Mouse (Mus musculus) 3T3-L1 (cell line): ENCODE data around the gene Celsr1.

ENCODE experiments used
- DNase-seq: peaks from one replicate; pipeline ENCODE4 v3.0.0-alpha.2; 2015; ENCODE audit warnings: low read depth, low spot score

Gene Celsr1

DNA sequence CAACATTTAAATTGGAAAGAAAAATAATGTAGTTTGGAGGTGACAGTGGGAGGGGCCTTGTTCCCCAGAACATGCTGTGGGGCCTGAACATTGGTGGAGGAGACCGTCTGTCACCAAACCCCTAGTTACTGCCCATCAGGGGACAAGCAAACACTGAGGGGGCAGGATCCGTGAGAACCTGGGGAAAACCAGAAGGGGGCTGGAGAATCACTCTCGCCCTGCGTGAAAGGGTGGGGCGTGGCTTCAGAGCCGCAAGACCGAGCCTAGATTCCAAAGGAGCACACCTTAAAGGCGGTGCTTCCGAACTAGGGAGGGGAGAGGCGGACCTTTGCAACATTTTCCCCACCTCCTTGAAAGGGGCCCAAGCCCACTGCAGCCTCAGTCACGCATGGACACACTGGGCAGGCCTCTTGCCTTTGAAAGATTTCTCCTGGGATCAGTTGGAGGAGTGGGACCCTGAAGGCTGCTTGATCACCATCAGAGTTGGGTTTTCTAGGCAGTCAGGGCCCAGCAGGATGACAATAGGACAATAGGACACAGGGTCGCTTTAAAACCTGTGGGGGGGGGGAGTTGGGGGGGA lies 1.3 kb upstream of the Celsr1 start:
- no peak for DNase-seq

DNA sequence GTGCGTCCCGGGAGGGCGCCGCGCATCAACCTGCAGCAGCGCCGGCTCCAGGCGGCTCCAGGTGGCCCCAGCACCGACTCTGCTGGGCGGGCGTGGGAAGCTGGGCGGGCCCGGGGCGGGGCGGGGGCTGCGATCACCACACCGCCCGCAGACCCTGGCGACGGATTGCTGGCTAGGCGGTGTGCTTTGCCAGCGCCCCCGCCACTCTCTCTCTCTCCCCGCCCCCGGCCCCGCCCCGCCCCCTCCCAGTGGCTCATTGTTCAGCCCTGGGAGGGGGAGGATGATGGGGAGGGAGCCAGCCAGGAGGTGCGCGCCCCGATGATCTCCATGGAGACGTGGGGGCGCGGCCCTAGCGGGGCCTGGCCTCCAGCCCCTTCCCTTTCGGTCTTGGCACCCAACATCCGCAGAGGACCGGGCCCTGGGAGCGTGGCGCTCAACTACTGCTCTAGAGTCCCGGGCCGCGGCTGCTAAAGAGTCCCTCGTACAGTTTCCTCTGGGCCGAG lies 495 bp upstream of the Celsr1 start:
- DNase-seq, result no peak

DNA sequence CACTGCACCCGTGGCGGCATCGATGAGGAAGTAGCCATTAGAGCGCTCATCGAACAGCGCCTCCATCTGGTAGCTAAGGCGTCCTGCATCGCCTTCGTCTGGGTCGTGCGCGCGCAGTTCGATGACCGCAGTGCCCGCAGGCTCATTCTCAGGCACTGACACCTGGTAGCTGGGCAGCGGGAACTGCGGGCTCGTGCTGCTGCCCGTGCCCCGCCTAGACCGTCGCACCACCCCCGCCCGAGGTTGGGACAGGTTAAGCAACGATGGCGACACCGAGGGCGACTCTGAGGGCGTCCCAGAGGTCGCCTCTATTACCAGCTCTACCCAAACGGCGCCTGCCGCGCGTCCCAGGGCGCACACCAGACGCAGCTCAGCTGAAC lies 776 bp downstream of the Celsr1 start:
- no peak for DNase-seq

DNA sequence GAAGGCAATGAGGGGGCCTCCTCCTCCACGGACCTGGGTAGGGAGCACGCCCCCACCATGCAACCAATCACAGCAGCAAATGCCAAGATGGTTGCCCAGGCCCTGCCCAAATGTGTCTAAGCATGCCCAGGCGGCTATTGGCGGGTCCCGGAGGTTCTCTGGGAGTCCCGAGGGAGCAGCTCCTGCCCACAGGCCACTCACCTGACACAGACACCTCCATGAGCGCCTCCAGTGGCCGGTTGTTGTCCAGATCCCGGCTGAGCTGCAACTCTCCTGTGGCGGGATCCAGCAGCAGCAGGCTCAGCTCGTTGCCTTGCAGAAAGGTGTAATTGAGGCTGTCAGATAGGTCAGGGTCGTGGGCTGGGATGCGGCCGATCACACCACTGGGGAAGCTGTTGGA lies 3.6 kb downstream of the Celsr1 start:
- DNase-seq, result no peak

DNA sequence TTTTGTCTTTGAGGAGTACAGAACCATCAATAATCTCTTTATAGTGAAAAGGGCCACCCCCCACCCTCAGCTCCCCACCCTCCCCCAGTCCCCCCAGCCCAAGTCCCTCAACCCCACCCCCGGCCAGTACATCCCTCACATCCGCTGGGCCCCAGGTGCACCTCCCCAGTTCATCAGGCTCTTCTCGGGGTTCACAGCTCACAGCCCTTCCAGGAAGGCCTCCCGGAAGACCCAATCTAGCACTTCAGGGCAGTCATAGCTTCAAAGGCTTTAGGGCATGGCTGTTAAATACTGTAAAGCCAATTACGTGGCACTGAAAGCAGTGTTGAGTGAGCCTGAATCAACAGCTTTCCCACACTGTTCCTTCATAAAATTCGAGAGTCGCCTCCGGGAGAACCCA lies 5.7 kb downstream of the Celsr1 start:
- no peak for DNase-seq

DNA sequence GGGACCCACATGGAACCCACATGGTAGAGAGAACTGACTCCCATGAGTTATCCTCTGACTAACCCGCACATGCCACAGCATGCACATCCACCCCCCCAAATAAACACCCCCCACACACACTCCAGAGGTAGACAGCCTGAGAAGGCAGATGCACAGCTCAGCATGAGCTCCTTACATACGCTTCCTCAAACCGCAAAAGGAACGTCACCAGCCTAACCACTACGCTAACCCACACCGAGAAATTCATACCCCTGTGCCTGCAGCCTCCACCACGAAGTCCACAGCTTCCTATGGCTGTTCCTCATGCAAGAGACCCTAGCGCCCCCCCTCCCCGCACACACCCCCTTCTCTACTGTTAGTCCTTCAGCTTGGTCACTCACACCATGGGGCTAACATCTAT lies 11.6 kb downstream of the Celsr1 start:
- DNase-seq, result no peak

DNA sequence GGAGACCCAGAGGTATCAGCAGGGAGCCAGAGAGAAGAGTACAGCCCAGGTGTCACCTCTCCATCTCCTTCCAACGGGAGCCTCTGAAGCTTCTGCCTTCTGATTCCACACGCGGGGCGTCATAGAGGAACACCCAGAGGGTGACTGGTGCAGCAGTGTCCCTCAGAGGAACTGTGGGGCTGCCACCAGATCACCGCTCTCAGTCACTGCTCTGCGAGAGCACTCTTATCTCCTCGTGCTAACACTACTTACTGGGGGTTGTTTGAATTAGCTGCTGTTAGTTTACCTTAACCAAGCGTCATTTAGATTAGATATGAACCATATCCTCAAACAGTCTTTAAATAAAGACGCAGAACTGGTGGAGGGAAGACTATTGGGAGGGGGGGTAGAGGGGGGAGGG lies 12.3 kb downstream of the Celsr1 start:
- DNase-seq, result no peak

DNA sequence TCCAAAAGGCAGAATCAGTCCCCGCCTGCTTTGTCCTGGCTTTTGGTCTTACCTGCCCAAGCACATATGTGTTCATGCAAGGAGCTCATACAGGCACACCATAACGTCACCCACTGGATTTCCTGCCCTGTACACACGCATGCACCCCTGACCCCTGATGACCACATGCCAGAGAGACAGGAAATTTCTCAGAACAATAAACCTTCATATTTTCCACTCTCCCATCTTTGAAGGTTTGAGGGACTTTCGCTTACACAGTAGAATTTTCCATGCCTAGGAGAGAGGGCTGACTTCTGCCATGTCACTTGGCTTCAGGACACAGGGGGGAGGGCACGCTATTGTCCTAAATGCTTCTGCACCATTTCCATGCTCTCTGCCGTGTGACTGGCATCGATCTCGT lies 13.6 kb downstream of the Celsr1 start:
- DNase-seq, result no peak

DNA sequence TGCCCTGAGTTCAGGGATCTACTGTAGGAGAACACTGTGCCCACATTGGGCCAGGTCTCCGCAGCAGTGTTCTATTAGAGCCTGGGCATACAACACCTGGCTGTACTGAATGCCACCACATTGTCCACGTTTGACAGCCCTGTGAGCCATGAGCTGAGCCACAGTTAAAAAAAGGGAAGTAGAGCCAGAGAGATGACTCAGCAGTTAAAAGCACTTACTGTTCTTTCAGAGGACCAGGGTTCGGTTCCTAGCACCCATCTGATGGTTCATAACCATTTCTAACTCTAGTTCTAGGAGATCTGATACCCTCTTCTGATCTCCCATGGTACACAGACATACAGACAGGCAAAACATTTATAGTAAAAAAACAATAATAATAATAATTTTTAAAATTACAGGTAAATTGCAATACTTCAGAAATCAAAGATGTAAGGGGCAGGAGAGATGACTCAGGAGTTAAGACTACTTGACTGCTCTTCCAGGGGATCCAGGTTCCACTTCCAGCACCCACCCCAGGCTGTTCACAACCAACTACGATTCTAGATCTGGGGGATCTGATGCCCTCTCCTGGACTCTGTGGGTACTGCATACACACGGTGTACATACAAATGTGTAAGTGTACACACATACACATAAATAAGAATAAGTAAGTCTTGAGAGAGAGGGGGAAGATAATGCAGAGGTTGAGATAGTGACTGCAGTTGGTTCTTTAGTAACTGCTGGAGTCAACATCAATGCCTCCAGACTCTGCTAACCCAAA lies 14.6 kb downstream of the Celsr1 start:
- no peak for DNase-seq

DNA sequence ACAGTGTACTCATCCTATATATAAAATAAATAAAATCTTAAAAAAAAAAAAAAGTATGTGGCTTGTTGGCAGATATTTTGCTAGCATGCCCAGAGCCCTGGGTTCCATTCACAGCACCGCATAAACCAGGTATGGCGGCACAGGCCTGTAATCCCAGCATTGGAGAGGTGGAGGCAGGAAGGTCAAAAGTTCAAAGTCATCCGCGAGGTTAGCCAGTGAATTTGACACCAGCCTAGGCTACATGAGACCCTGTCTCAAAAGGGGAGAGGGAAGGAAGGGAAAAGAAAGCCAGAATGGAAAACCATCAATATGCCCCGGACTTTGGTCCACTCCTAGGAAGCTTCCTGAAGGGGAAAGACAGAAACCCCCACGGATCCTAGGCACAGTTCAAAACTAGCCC lies 16.2 kb downstream of the Celsr1 start:
- DNase-seq, result no peak

DNA sequence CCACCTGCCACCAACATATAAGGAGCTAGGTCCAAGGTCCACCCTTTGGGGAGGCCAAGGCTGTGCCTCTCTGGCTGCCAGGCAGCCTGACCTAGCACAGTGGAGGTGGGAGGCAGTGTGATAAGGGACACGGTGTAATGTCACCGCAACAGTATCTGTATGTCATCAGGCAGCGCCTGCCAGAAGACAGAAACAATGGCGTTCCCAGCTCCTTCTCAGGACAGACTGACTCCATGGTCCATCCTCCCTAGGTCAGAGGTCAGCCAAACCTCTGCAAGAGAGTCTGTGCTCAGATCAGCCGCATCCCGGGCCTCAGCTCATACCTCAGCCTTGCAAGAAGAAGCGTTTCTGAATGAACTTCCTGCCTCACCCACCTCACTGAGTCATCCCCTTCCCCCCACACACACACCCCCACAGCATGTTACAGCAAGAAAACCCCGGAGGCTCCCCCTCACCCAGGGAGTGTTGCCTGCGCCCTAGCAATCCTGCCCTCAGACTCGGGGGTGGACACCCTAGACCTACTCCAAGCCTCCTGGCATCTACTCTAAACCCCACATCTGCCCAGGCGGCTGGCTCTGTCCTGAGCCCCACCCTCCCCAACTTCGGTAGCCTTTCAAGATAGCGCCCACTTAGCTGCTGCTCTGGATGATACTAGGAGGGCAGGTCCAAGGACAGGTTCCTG lies 17.6 kb downstream of the Celsr1 start:
- DNase-seq, result no peak

DNA sequence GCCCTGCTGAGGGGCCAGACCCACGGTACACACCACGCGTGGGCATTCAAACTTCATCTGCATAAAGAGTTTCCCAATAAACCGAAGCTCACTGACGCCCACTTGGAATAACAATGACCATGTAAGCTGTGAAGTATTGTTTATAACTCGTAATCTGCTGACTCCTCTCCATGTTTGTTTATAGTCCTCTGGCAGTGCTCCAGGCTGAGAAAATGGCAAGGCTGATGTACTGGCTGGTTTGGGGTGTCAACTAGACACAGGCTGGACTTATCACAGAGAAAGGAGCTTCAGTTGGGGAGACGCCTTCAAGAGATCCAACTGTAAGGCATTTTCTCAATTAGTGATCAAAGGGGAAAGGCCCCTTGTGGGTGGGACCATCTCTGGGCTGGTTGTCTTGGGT lies 18.6 kb downstream of the Celsr1 start:
- DNase-seq, result no peak

DNA sequence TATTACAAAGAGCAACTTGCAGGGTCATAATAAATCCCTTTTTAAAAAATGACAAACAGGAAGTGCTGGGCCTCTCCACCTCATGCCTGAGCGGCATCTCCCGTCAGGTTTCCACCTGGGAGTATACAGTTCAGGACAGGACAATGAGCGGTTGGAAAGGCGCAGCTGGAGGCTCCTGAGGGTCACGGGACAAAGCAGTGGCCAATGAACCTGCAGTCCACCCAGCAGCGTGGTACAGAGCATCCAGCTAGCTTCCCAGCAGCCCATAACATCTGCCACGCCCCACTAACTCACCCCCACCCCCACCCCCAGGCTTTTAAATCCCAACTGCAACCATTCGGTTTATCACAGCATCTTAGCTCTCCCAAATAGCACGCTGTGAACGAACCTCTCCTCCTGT lies 19.9 kb downstream of the Celsr1 start:
- no peak for DNase-seq

DNA sequence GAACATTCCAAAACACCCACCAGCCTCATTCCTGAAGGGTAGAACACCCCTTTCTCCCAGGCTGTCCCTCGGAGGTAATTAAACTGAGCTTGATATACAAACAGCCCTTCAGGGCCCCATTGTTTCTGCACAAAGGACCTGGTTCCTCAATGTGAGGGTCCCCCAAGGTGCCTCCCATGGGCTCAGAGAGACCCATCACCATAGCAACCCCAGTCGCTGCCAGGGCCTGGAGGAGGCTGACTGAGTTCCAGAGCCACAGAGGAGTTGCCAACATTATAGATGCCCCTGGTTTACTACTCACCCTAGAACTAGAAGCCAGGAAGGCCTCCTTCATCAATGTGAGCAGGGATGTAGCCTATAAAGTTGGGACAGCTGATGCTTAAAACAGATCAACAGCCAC lies 20.4 kb downstream of the Celsr1 start:
- DNase-seq, result no peak

DNA sequence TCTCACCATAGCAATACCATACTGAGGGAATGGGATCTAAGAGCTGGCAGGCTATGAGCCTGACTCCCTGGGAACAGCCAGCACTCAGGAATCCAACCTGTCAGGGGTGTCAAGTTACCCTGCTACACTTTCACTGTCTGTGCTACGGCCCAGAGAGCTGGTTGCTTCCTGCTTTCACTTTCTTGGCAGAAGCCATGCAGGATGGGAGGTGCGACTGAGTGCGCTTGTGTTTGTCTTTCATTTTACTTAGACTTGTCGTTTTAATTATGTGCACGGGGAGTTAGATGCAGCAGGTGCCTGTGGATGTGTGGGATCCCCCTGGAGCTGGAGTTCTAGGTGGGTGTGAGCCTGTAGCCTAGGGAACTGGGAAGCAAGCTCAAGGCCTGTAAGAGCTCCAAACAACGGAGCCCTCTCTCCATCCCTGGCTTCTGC lies 25.9 kb downstream of the Celsr1 start:
- peak; percentile 32 for DNase-seq

DNA sequence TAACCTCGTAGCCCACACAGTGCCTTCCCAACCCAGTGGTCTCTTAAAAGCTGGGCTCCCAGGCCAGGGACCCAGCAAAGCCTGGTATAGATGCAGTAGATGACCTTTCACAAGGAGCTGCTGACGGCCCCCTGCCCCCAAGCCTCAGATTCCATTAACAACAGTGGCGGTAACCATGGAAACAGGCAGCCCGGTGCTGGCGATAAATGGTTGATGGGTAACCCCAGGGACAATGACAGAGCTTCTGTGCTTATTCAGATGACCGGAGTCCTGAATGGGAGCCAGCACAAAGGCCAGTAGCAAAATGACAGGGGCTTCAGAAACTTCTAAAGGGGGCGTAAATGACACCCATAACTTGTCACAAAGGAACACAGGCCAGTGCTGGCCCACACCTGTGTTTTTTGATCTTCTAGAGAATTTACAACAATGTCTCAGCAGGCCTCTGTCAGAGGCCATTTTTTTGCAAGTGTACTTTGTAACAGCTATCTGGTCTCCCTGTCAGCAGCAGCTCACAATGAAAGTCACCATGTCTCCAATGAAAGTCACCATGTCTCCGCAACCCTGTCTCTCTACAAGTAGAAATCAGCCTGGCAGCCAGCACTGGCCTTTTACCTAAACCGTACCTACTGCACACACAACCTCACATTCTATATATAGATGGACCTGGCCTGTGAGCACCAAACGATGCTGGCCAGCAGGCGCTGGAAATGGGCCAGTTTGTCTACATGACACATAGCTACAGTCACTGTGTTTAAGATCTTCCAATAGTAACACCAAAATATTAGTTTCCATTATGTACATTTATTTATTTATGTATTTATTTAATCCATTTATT lies 27.7 kb downstream of the Celsr1 start:
- DNase-seq, result peak; percentile 39

DNA sequence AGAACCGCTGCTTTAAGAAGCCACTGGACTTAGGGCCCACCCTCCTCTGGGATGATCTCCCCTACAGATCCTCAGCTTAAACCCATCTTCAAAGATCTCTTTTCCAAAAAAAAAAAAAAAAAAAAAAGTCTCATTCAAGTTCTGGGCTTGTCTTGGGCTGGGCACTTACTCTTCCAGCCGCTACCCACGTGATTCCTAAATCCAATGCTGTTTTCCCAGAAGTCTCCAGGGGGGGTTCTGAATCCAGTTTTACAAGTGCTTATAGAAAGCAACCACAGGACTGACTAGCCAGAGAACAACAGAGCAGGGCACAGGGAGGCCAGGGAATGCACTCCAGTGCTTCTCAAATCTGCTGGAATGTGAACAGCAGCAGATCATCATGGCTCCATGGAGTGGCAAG lies 29.5 kb downstream of the Celsr1 start:
- DNase-seq, result no peak

DNA sequence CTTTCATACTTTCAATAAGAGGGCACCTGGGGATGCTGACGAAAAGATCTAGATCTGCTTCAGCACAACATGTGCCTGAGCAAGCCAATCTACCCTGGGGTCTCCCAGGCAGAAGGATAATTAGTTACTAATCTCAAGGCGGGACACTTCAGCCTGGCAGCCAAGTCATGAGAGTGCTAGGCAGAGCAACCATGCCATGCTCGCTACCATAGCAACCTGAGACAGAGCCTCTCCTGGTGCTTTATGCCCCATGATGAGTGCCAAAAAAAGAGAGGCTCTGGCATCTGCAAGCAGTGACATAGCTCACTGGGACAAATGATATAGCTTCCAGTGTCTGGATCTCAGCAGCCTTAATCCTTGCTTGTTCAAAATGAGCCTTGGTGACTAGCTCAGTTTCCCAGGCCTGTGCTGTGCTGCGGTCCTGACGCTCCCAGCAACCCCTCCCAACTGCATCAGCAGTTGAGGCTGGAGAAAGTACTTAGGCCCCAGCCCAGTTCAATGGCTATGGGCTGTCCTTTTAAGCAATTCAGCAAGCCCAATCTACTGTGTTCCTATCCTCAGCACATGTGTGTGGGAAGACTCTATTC lies 32.8 kb downstream of the Celsr1 start:
- DNase-seq, result no peak

DNA sequence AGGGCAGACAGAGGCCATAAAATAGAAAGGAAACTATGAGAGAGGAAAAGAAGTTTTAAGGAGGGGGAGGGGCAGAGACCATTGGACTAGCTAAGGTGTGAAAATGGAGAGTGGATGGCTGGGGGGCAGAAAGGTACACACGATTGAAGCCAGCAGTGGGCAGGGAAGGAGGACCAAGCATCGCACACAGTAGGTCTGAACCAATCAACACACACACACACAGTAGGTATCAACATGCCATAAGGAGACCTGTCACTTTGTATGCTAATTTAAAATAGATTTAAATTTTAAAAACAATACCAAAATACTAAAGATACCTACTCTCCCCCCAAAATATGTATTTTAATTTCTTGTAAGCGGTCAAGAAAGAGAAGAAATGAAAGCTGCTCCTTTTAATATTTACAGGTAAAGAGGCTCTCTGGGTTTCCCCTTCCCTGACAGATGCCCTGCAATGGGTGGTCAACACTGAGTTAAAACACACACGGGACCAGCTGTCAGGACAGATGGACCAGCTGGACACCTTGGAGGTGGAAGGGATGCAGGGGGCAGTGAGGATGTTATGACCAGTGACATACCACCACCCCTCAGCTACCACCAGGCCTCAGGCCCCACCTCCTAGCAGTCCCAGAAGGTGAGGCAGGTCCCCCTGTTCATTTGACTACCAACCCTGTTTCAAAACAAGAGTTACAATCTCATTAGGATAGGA lies 34.9 kb downstream of the Celsr1 start:
- no peak for DNase-seq

DNA sequence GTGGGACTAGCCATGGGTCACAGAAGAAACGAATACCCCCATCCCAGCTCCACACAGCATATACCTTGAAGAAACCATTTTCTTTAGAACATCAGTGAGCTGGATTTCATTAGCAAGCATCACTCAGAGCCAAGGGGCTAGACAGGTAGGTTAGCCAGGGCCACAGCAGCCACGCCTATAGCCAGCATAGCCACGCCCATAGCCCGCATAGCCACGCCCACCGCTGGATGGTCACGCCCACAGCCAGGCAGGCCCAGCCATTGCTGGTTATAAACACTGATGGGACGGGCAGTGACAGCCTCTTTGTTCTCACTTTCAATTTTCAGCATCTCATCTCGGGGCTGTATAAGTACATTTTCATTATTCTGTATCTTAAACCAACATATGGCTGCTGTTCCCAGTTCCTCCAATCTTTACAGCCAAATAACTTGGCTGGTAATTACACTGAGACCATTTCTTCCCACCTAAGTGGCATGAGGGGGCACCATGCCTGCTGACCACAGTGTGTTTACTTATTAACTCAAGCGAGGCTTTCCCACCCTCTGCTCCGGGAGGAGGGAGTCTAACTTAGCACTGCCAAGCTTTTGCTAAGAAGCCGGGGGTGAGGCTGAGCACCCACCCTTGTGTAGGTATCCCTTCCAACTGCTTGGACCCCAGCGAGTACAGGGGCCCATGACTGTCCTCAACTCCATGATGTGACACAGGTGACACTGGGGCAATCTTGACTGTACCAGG lies 37.4 kb downstream of the Celsr1 start:
- no peak for DNase-seq
